Mouse (Mus musculus): ENCODE data around the gene Ephb2. TPM values are rescaled to one million over a fixed set of nuclear protein-coding genes. Genes with fewer than 3 reads are reported as not detected.

Gene Ephb2
- polyA plus RNA-seq, 1 experiment: 57.6 TPM

DNA sequence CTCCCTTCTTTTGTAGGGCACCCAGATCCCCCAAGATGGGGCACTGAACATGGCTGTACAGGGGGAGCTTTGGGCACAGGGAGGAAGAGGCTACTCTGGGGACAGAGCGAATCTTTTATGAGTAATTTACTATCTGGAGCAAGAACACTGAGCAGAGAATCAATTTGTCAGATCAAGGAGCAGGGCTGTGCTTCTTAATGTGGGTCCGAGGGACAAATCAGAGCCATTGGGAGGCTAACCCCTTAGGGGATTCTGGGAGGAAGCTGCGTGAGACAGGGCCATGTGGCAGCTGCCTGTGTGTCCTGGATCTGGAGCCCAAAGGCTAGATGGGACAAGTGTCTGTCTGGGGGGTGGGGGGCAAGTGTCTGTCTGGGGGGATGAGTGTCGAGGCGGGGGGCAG is 29.7 kb upstream of the Ephb2 start:
- TF ChIP-seq POLR2A (IDR thresholded peaks at IDR 0.05; ENCODE audit: low read depth, low read length) (no peak), CTCF (IDR thresholded peaks at IDR 0.05; ENCODE audit: extremely low read depth, insufficient read length, insufficient replicate concordance, low read depth, low read length) (no peak)
- H3K27ac ChIP-seq (ENCODE audit: insufficient read depth, low read depth, low read length): no peak overlapping the region
- peaks cover 8% of the 10 kb centered on the region; the same call in 1 of the 2 replicates for H3K4me1 ChIP-seq (ENCODE audit: control insufficient read depth, insufficient read depth, insufficient read length, low read length)
- H3K4me3 ChIP-seq (ENCODE audit: low read depth, low read length): no peak overlapping the region
- no peaks in the 10 kb centered on the region for H3K36me3 ChIP-seq (ENCODE audit: control insufficient read depth, insufficient read depth, low read length)
- 84% methylated on average over 5 of the region's 5 CpGs for WGBS
- H3K27me3 ChIP-seq (ENCODE audit: control insufficient read depth, insufficient read depth, low read length): no peaks in the 10 kb centered on the region

DNA sequence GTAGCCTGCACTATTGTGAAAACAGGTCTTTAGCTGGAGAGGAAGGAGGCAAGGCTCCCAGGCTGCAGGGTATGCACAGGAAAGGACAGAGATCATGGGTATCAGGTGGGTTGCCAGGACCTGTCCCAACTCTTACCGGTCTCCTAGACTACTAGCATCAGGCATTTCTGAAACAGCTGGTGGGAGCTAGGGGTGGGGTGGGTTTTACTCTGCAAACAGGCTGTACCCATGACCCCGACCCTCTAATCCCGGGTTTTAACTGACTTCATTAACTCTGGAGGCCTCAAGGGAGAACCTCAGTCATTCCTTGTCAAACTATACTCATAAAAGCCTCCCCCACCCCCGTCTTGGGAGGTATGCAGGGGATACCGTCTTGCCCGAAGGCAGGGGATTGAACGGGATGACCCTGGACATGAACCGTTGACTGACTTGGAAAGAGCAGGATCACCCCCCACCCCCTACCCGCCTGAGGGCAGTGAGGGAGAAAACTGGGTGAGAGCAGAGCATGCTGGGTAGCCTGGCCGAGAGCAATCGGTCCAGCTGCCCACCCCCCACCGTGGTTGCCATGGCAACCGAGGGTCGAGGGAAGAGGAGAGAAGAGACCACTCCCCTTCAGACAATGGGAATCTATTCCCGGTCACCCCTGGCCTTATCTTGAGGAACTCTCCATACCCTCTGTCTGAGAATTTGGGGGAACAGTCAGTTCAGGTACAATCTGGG is 29.1 kb upstream of the Ephb2 start:
- peaks cover 8% of the 10 kb centered on the region; the same call in 1 of the 2 replicates for H3K4me1 ChIP-seq (ENCODE audit: control insufficient read depth, insufficient read depth, insufficient read length, low read length)
- H3K4me3 ChIP-seq (ENCODE audit: low read depth, low read length): no peak overlapping the region
- no peak for TF ChIP-seq POLR2A (IDR thresholded peaks at IDR 0.05; ENCODE audit: low read depth, low read length)
- TF ChIP-seq CTCF (IDR thresholded peaks at IDR 0.05; ENCODE audit: extremely low read depth, insufficient read length, insufficient replicate concordance, low read depth, low read length): no peak
- H3K27me3 ChIP-seq (ENCODE audit: control insufficient read depth, insufficient read depth, low read length): no peaks in the 10 kb centered on the region
- WGBS: 64% methylated on average over 15 of the region's 15 CpGs
- no peaks in the 10 kb centered on the region for H3K36me3 ChIP-seq (ENCODE audit: control insufficient read depth, insufficient read depth, low read length)
- no peak overlapping the region for H3K27ac ChIP-seq (ENCODE audit: insufficient read depth, low read depth, low read length)

DNA sequence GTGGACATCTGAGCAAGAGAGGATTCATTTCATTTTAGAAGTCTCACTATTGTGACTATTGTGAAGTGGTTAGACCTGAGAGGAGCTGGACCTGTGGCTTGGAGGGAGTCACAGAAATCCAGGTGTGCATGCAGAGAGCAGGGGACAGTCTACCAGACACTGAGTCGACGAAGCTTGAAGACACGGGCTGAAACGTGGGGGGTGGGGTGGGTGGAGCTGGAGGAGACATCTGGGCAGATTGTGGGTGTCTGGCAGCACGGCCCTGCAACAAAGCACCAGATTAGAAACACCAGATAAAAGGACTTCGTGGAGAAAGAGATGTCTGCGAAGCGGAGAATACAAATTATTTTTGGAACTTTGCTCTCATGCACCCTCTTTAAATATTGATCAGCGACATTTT is 27.7 kb upstream of the Ephb2 start:
- WGBS: 40% methylated on average over 9 of the region's 9 CpGs
- no peaks in the 10 kb centered on the region for H3K27me3 ChIP-seq (ENCODE audit: control insufficient read depth, insufficient read depth, low read length)
- H3K4me1 ChIP-seq (ENCODE audit: control insufficient read depth, insufficient read depth, insufficient read length, low read length): peaks cover 6% of the 10 kb centered on the region; the same call in 1 of the 2 replicates
- TF ChIP-seq POLR2A (IDR thresholded peaks at IDR 0.05; ENCODE audit: low read depth, low read length) (no peak), CTCF (IDR thresholded peaks at IDR 0.05; ENCODE audit: extremely low read depth, insufficient read length, insufficient replicate concordance, low read depth, low read length) (no peak)
- H3K4me3 ChIP-seq (ENCODE audit: low read depth, low read length): no peak overlapping the region
- no peaks in the 10 kb centered on the region for H3K36me3 ChIP-seq (ENCODE audit: control insufficient read depth, insufficient read depth, low read length)
- H3K27ac ChIP-seq (ENCODE audit: insufficient read depth, low read depth, low read length): no peak overlapping the region

DNA sequence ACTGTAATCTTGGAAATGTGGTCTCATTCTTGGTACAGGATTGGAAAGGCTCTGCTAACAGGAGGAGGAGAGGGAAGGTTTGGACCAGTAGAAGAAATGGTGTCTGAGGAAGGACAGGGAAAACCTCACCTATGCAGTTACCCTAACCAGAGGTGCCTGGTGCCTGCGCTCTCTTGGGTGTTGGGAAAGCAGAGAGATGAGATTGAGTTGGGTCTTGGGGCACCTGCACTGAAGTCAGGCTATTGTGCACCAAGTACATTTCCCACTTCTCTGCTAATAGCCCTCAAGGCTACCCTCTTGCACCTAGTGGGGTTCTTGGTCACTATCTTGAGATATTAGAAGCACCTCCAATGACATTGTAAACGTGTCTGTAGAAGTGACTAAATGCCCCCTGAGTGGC is 26.6 kb upstream of the Ephb2 start:
- no peaks in the 10 kb centered on the region for H3K27me3 ChIP-seq (ENCODE audit: control insufficient read depth, insufficient read depth, low read length)
- no peak overlapping the region for H3K27ac ChIP-seq (ENCODE audit: insufficient read depth, low read depth, low read length)
- H3K4me1 ChIP-seq (ENCODE audit: control insufficient read depth, insufficient read depth, insufficient read length, low read length): no peaks in the 10 kb centered on the region; the same call in 1 of the 2 replicates
- H3K36me3 ChIP-seq (ENCODE audit: control insufficient read depth, insufficient read depth, low read length): no peaks in the 10 kb centered on the region
- 89% methylated on average over 2 of the region's 2 CpGs for WGBS
- no peak overlapping the region for H3K4me3 ChIP-seq (ENCODE audit: low read depth, low read length)
- TF ChIP-seq POLR2A (IDR thresholded peaks at IDR 0.05; ENCODE audit: low read depth, low read length) (no peak), CTCF (IDR thresholded peaks at IDR 0.05; ENCODE audit: extremely low read depth, insufficient read length, insufficient replicate concordance, low read depth, low read length) (no peak)

DNA sequence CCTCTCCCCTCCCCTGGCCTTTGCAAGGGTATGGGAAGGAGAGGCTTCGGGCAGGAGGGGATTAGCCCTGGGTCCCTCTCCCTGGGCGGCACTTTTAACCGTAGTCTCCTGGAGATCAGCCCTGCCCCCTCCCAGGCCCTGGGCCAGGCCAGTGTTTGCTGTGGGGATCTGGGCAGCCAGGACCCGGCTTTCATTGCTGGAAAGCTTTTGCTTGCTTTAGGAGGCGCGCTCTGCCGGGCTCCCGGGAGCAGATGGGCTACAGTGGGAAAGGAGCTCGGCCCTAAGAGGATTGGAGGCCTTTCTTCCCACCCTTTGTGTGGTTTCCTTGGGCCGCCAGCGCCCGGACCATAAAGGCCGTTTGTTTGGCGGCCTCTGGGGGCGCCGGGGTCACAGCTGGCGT is 26.0 kb upstream of the Ephb2 start:
- Histone ChIP-seq H3K27me3 (ENCODE audit: control insufficient read depth, insufficient read depth, low read length) (no peaks in the 10 kb centered on the region), H3K4me1 (ENCODE audit: control insufficient read depth, insufficient read depth, insufficient read length, low read length) (no peaks in the 10 kb centered on the region; the same call in 1 of the 2 replicates), H3K27ac (ENCODE audit: insufficient read depth, low read depth, low read length) (no peak overlapping the region), H3K4me3 (ENCODE audit: low read depth, low read length) (no peak overlapping the region), H3K36me3 (ENCODE audit: control insufficient read depth, insufficient read depth, low read length) (no peaks in the 10 kb centered on the region)
- TF ChIP-seq CTCF (IDR thresholded peaks at IDR 0.05; ENCODE audit: extremely low read depth, insufficient read length, insufficient replicate concordance, low read depth, low read length): no peak
- no peak for TF ChIP-seq POLR2A (IDR thresholded peaks at IDR 0.05; ENCODE audit: low read depth, low read length)
- WGBS: 15% methylated on average over 17 of the region's 17 CpGs

DNA sequence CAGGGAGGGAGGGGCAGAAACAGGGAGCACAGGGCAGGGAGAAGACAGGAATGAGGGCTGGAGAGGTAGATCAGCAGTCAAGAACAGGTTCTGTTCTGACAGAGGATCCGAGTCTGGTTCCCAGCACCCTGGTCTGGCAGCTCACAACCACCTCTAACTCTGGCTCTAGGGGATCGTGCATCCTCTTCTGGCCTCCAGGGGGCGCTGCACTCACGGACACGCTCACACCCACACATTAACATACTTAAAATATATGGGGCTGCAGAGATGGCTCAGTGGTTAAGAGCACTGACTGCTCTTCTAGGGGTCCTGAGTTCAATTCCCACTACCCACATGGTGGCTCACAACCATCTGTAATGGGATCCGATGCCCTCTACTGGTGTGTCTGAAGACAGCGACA is 24.2 kb upstream of the Ephb2 start:
- Histone ChIP-seq H3K36me3 (ENCODE audit: control insufficient read depth, insufficient read depth, low read length) (no peaks in the 10 kb centered on the region), H3K27ac (ENCODE audit: insufficient read depth, low read depth, low read length) (no peak overlapping the region), H3K4me3 (ENCODE audit: low read depth, low read length) (no peak overlapping the region), H3K27me3 (ENCODE audit: control insufficient read depth, insufficient read depth, low read length) (no peaks in the 10 kb centered on the region), H3K4me1 (ENCODE audit: control insufficient read depth, insufficient read depth, insufficient read length, low read length) (no peaks in the 10 kb centered on the region; the same call in 1 of the 2 replicates)
- TF ChIP-seq POLR2A (IDR thresholded peaks at IDR 0.05; ENCODE audit: low read depth, low read length) (no peak), CTCF (IDR thresholded peaks at IDR 0.05; ENCODE audit: extremely low read depth, insufficient read length, insufficient replicate concordance, low read depth, low read length) (peak; percentile 36; the same call in 1 of the 2 replicates)
- WGBS: 87% methylated on average over 7 of the region's 7 CpGs

DNA sequence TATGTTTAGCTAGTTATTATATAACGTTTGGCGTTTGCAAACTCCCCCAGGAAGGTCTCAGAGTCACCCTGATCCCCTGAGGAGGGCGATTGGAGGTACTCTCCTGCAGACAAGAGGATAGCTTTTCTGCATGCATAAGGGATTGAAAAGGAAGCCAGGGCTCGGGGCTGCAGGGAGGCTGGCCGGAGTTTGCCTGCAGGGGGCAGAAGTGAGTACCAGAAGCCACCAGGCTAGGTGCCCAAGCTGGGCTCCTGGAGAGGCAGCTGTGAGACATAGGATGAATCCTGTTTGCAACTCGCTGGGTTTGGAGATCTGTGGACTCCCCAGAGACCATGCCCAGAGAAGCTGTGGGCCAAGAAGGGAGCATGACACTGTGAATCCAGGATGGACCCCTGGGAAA is 19.3 kb upstream of the Ephb2 start:
- Histone ChIP-seq H3K27me3 (ENCODE audit: control insufficient read depth, insufficient read depth, low read length) (no peaks in the 10 kb centered on the region), H3K4me3 (ENCODE audit: low read depth, low read length) (no peak overlapping the region), H3K36me3 (ENCODE audit: control insufficient read depth, insufficient read depth, low read length) (no peaks in the 10 kb centered on the region), H3K27ac (ENCODE audit: insufficient read depth, low read depth, low read length) (no peak overlapping the region), H3K4me1 (ENCODE audit: control insufficient read depth, insufficient read depth, insufficient read length, low read length) (peaks cover 11% of the 10 kb centered on the region; the same call in 1 of the 2 replicates)
- WGBS: 46% methylated on average over 6 of the region's 6 CpGs
- TF ChIP-seq POLR2A (IDR thresholded peaks at IDR 0.05; ENCODE audit: low read depth, low read length) (no peak), CTCF (IDR thresholded peaks at IDR 0.05; ENCODE audit: extremely low read depth, insufficient read length, insufficient replicate concordance, low read depth, low read length) (peak; percentile 39; the same call in 1 of the 2 replicates)

Measured in small intestine, adult 2 months (tissue).